In genomic region chr5:121397187-121398145, GRCm38 (mm10) we compare ENCODE assay signal across 8 mouse cellular contexts. TPM values are rescaled to one million over a fixed set of nuclear protein-coding genes. Genes with fewer than 3 reads are reported as not detected.
DNase-seq lines count a peak whose midpoint lies in the region; ATAC-seq lines count a peak whose summit lies in the region.

Naa25 (plus strand) TSS chr5:121397936.

- peak within 1 kb of the TSS; percentile 79 to 80 for H3K27ac ChIP-seq in heart, embryonic 14.5 days (replicated peaks in 1 of 2; ENCODE audit: control insufficient read depth in 1 of 2, insufficient read depth in 1 of 2, low read depth in 2 of 2, low read length in 2 of 2)
- H3K27ac ChIP-seq in liver, embryonic 13.5 days, result peak within 1 kb of the TSS; percentile 96
- H3K27ac ChIP-seq in stomach, embryonic 16.5 days (ENCODE audit: low read length), result peak within 1 kb of the TSS; percentile 96

- peaks cover 6 to 14% of the 10 kb centered on the region in 2 experiments for H3K4me1 ChIP-seq in heart, embryonic 14.5 days (ENCODE audit: control insufficient read depth in 2 of 2, insufficient read depth in 2 of 2, low read length in 2 of 2)
- peaks cover 55% of the 10 kb centered on the region for H3K4me1 ChIP-seq in liver, embryonic 13.5 days (replicated peaks)
- H3K4me1 ChIP-seq in stomach, embryonic 16.5 days (ENCODE audit: control insufficient read depth, insufficient read depth, low read length), result peaks cover 17% of the 10 kb centered on the region

- peak within 1 kb of the TSS; percentile 95 for H3K4me2 ChIP-seq in heart, embryonic 14.5 days (ENCODE audit: low read length)
- peak within 1 kb of the TSS; percentile 96 for H3K4me2 ChIP-seq in liver, embryonic 13.5 days
- peak within 1 kb of the TSS; percentile 93 for H3K4me2 ChIP-seq in stomach, embryonic 16.5 days (ENCODE audit: low read depth, low read length)

- H3K9ac ChIP-seq in heart, embryonic 14.5 days (ENCODE audit: low read length), result peak within 1 kb of the TSS; percentile 94
- H3K9ac ChIP-seq in liver, embryonic 13.5 days, result peak within 1 kb of the TSS; percentile 90
- H3K9ac ChIP-seq in stomach, embryonic 16.5 days (ENCODE audit: low read length), result peak within 1 kb of the TSS; percentile 83

- 9% methylated on average over 53 of the region's 53 CpGs for WGBS in heart, embryonic 14.5 days
- 7% methylated on average over 53 of the region's 53 CpGs for WGBS in liver, embryonic 13.5 days (ENCODE audit: insufficient replicate concordance)
- WGBS in stomach, embryonic 16.5 days, result 9% methylated on average over 53 of the region's 53 CpGs

- no peaks in the 10 kb centered on the region for H3K9me3 ChIP-seq in heart, embryonic 14.5 days (ENCODE audit: control insufficient read depth, low read length)
- 0 out of 2 replicates have a peak, but pooled peaks cover 3% of the 10 kb centered on the region for H3K9me3 ChIP-seq in liver, embryonic 13.5 days (replicated peaks)
- H3K9me3 ChIP-seq in stomach, embryonic 16.5 days (replicated peaks; ENCODE audit: control insufficient read depth, low read length), result no peaks in the 10 kb centered on the region

- peak within 1 kb of the TSS; percentile 84 to 95 for H3K4me3 ChIP-seq in heart, embryonic 14.5 days (ENCODE audit: control insufficient read depth in 1 of 2, insufficient read depth in 1 of 2, low read depth in 1 of 2, low read length in 2 of 2)
- peak within 1 kb of the TSS; percentile 92 for H3K4me3 ChIP-seq in liver, embryonic 13.5 days (replicated peaks)
- peak within 1 kb of the TSS; percentile 80 for H3K4me3 ChIP-seq in stomach, embryonic 16.5 days (replicated peaks; ENCODE audit: low read length)

- ATAC-seq in CD4-positive, CD25-positive, alpha-beta regulatory T cell, adult 4 months, result peak; percentile 90
- ATAC-seq in heart, embryonic 14.5 days (ENCODE audit: insufficient number of reproducible peaks, insufficient read depth, low FRiP score, low read depth), result peak; percentile 95
- peak; percentile 92 for ATAC-seq in liver, embryonic 13.5 days (ENCODE audit: low read depth)
- peak; percentile 96 for ATAC-seq in stomach, embryonic 16.5 days (ENCODE audit: insufficient read depth, low FRiP score)

- H3K36me3 ChIP-seq in heart, embryonic 14.5 days (ENCODE audit: control insufficient read depth, insufficient read depth, low read length), result peaks cover 12% of the 10 kb centered on the region; the same call in 1 of the 2 replicates
- H3K36me3 ChIP-seq in liver, embryonic 13.5 days, result peaks cover 27% of the 10 kb centered on the region
- no peaks in the 10 kb centered on the region for H3K36me3 ChIP-seq in stomach, embryonic 16.5 days (ENCODE audit: control insufficient read depth, insufficient read depth, low read length)

- DNase-seq in c-Kit-negative CD71-positive TER-119-positive erythroid progenitor cells, embryonic 14.5 days (ENCODE audit: low read depth, low spot score), result peak; percentile 91
- DNase-seq in fibroblast of lung, adult 2 months (ENCODE audit: low read depth), result peak; percentile 91
- DNase-seq in kidney, postnatal 14 days, result peak; percentile 97
- peak; percentile 92 for DNase-seq in liver, embryonic 13.5 days
- peak; percentile 94 for DNase-seq in neural tube, embryonic 10.5 days (ENCODE audit: extremely low spot score, low spot score)

- H3K27me3 ChIP-seq in heart, embryonic 14.5 days (ENCODE audit: control insufficient read depth, insufficient read depth, low read length), result no peaks in the 10 kb centered on the region
- H3K27me3 ChIP-seq in liver, embryonic 13.5 days, result no peaks in the 10 kb centered on the region
- no peaks in the 10 kb centered on the region for H3K27me3 ChIP-seq in stomach, embryonic 16.5 days (ENCODE audit: control insufficient read depth, insufficient read depth, low read length)

RNA-seq across cellular contexts. Expression of gene Naa25, which starts in this region (rescaled TPM):
- 10 to 100 TPM; 43.2 to 54.1 TPM for polyA plus RNA-seq in CD4-positive, CD25-positive, alpha-beta regulatory T cell, adult 4 months (2017; shearing (Covaris generic))
- 30.9 and 32.8 TPM in 2 replicates for polyA plus RNA-seq in heart, embryonic 14.5 days (2014; fragmentation: Nextera tagmentation; extraction: Ambion mirVana)
- polyA plus RNA-seq in liver, embryonic 13.5 days (2015; fragmentation: Nextera tagmentation; extraction: Ambion mirVana), result 32.8 and 37.7 TPM in 2 replicates
- polyA plus RNA-seq in stomach, embryonic 16.5 days (2015; fragmentation: Nextera tagmentation; extraction: Ambion mirVana), result 43.4 and 45.8 TPM in 2 replicates

Comparison
In these comparisons a context has a peak if more than half of its experiments do, and no peak if none do; other contexts are left out.
1. Peak in every context shown above with its lines: DNase-seq, ATAC-seq, H3K4me3 ChIP-seq and H3K27ac ChIP-seq.